Mouse (Mus musculus): ENCODE results near the gene Dip2c.

DNA sequence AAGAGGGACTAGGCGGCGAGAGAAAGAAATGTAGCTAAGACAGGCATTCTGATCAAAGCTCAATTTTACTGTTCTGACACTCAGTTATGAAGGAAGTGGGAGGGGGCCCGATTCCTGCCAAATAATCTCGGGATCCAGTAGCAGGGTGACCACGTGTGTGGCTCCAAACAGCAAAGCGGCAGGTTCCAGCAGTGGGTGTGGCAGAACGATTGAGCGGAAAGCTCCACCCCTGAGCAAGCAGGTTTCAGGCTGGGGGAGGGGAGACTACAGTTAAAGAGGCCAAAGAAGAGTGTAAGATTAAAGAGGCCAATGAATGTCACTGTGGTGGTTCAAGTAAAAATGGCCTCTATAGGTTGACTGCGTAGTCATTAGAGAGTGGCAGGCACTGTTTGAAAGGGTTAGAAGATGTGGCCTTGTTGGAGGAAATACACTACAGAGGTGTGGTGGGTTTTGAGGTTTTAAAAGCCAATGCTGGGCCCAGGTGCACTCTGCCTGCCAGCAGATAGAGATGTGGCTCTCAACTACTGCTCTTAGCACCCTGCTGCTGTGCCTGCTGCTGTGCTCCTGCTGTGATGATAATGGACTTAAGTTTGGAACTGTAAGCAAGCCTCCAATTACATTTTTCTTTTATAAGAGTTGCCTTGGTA is 271.5 kb downstream of the Dip2c start:
- TF ChIP-seq CTCF (IDR thresholded peaks at IDR 0.05 in 2 of 3, conservative IDR thresholded peaks at IDR 0.05 in 1 of 3; ENCODE audit: control insufficient read depth in 1 of 3, insufficient read depth in 1 of 3, low read depth in 2 of 3, low read length in 3 of 3, poor library complexity in 1 of 3, severe bottlenecking in 1 of 3) = no peak
- TF ChIP-seq EP300 (IDR thresholded peaks at IDR 0.05; ENCODE audit: low read depth in 1 of 2, low read length in 2 of 2) = no peak
- no peak for TF ChIP-seq POLR2A (IDR thresholded peaks at IDR 0.05; ENCODE audit: control insufficient read depth in 1 of 2, insufficient read depth in 1 of 2, low read depth in 1 of 2, low read length in 2 of 2, poor library complexity in 1 of 2)
- TF ChIP-seq POLR2AphosphoS5 (IDR thresholded peaks at IDR 0.05; ENCODE audit: borderline replicate concordance, low read depth, low read length) = no peak
- TF ChIP-seq SMC3 (IDR thresholded peaks at IDR 0.05; ENCODE audit: low read depth, low read length) = no peak
- no peak for TF ChIP-seq NELFE (IDR thresholded peaks at IDR 0.05; ENCODE audit: low read depth, low read length)
- no peak for TF ChIP-seq CHD1 (IDR thresholded peaks at IDR 0.05; ENCODE audit: low read depth, low read length)
